Mouse (Mus musculus): Measurements from ENCODE around the gene Entpd2. TPM values are rescaled to one million over a fixed set of nuclear protein-coding genes. Genes with fewer than 3 reads are reported as not detected.

Entpd2 gene
- total RNA-seq, 2 experiments from 2014 or later, result 12.2 to 15.6 TPM

- intact Hi-C loops (cut with DNase I), result loop anchor here (5.0 kb wide), 1 partner anchor 74 kb away; no protein-coding TSS in a partner anchor
- no peak for DNase-seq (ENCODE audit: extremely low spot score in 1 of 2, low spot score in 2 of 2)
These were observed 28.0 kb downstream of the Entpd2 start for GRCm38 (mm10) chr2:25423626-25424025.

GRCm38 (mm10) chr2:25425481-25425880, 29.8 kb downstream of the Entpd2 start:
- DNase-seq (ENCODE audit: extremely low spot score in 1 of 2, low spot score in 2 of 2), result no peak
- intact Hi-C loops (cut with DNase I), result loop anchor here (5.0 kb wide), 1 partner anchor 127 kb away; no protein-coding TSS in a partner anchor

- peak; percentile 65 to 74 for DNase-seq (ENCODE audit: extremely low spot score in 1 of 2, low spot score in 2 of 2)
- intact Hi-C loops (cut with DNase I), result loop anchor here (5.0 kb wide), 1 partner anchor 126 kb away; no protein-coding TSS in a partner anchor
These were observed 31.1 kb downstream of the Entpd2 start for GRCm38 (mm10) chr2:25426721-25427191.

GRCm38 (mm10) chr2:25427256-25427655, 31.6 kb downstream of the Entpd2 start:
- DNase-seq (ENCODE audit: extremely low spot score in 1 of 2, low spot score in 2 of 2), result no peak
- intact Hi-C loops (cut with DNase I), result loop anchor here (5.0 kb wide), 1 partner anchor 125 kb away; no protein-coding TSS in a partner anchor

GRCm38 (mm10) chr2:25428442-25429236, 33.0 kb downstream of the Entpd2 start, which contains the start of gene Abca2:
Gene Abca2, plus strand, starts transcription at chr2:25428703.
- intact Hi-C loops (cut with DNase I), result loop anchor here (5.0 kb wide), 1 partner anchor 124 kb away; no protein-coding TSS in a partner anchor
- DNase-seq (ENCODE audit: extremely low spot score in 1 of 2, low spot score in 2 of 2), result peak; percentile 92 to 96

- intact Hi-C loops (cut with DNase I), result loop anchor here (5.0 kb wide), 1 partner anchor 123 kb away; no protein-coding TSS in a partner anchor
- DNase-seq (ENCODE audit: extremely low spot score in 1 of 2, low spot score in 2 of 2), result no peak
These were observed 33.9 kb downstream of the Entpd2 start for GRCm38 (mm10) chr2:25429435-25430180.

GRCm38 (mm10) chr2:25430395-25431233, 34.9 kb downstream of the Entpd2 start:
- intact Hi-C loops (cut with DNase I), result no loop called here
- peak in 1 of 2 experiments; percentile 33 for DNase-seq (ENCODE audit: extremely low spot score in 1 of 2, low spot score in 2 of 2)

GRCm38 (mm10) chr2:25431308-25431855, 35.7 kb downstream of the Entpd2 start:
- intact Hi-C loops (cut with DNase I), result no loop called here
- DNase-seq (ENCODE audit: extremely low spot score in 1 of 2, low spot score in 2 of 2), result peak in 1 of 2 experiments; percentile 17

GRCm38 (mm10) chr2:25432326-25433098, 36.8 kb downstream of the Entpd2 start:
- intact Hi-C loops (cut with DNase I), result no loop called here

GRCm38 (mm10) chr2:25433101-25433500, 37.4 kb downstream of the Entpd2 start:
- intact Hi-C loops (cut with DNase I), result no loop called here
- DNase-seq (ENCODE audit: extremely low spot score in 1 of 2, low spot score in 2 of 2), result peak in 1 of 2 experiments; percentile 20

More at GRCm38 (mm10) chr2:25432326-25433098, 36.8 kb downstream of the Entpd2 start:
- DNase-seq (ENCODE audit: extremely low spot score in 1 of 2, low spot score in 2 of 2), result peak in 1 of 2 experiments; percentile 32

GRCm38 (mm10) chr2:25434292-25434691, 38.6 kb downstream of the Entpd2 start:
- peak in 1 of 2 experiments; percentile 19 for DNase-seq (ENCODE audit: extremely low spot score in 1 of 2, low spot score in 2 of 2)
- intact Hi-C loops (cut with DNase I), result no loop called here

GRCm38 (mm10) chr2:25436286-25436820, 40.7 kb downstream of the Entpd2 start:
- intact Hi-C loops (cut with DNase I), result no loop called here
- peak in 1 of 2 experiments; percentile 11 for DNase-seq (ENCODE audit: extremely low spot score in 1 of 2, low spot score in 2 of 2)

- intact Hi-C loops (cut with DNase I), result no loop called here
- DNase-seq (ENCODE audit: extremely low spot score in 1 of 2, low spot score in 2 of 2), result no peak
These were observed 45.4 kb downstream of the Entpd2 start for GRCm38 (mm10) chr2:25441067-25441466.

GRCm38 (mm10) chr2:25442682-25443081, 47.0 kb downstream of the Entpd2 start:
- intact Hi-C loops (cut with DNase I), result no loop called here
- no peak for DNase-seq (ENCODE audit: extremely low spot score in 1 of 2, low spot score in 2 of 2)

Measured in left cerebral cortex, postnatal 10 days (tissue).